8 mouse cellular contexts compared by ENCODE assay signal in the genomic region with DNA sequence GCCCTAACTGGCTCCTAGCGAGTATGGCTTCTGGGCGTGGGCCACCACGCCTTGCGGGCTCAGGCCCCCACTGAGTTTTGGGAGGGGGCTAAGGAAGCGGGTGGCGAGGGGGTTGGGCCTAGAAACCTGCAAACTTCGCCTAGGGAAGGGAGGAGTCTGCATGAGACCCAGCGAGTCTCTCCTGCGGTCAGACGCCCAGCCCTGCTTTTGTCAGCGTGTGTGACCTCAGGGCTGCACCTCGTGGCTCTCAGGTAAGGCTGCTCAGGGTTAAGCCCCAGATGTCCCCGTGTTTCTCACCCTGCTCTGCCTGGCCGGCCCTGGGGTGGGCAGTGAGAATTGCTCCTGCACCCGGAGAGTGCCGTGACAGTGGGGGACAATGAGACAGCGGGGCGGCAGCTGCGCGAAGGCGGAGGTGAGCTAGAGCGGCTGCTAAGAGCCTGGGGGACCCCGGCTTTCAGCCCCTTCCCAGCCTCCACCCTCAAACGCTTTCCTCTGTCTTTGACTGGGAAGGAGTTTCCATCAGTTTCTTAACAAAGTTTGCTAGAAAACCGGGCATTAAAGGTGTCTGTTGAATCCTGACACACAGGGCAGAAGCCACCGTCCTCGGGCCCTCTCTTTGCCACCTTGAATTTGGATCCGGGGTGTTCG. TPM values are rescaled to one million over a fixed set of nuclear protein-coding genes. Genes with fewer than 3 reads are reported as not detected.
DNase-seq lines count a peak whose midpoint lies in the region; ATAC-seq and TF ChIP-seq lines count a peak whose summit lies in the region.

A gene (plus strand): TSS at position 145 of the 648 bp plus-strand sequence.

- no peak for ATAC-seq in kidney, embryonic 16.5 days (ENCODE audit: low FRiP score, low TSS enrichment)
- ATAC-seq in forebrain, embryonic 11.5 days (replicated peaks; ENCODE audit: low FRiP score): 0 out of 2 replicates have a peak, but pooled peaks have one; percentile 28
- 0 out of 2 replicates have a peak, but pooled peaks have one; percentile 8 for ATAC-seq in limb, embryonic 14.5 days (ENCODE audit: low FRiP score, low read depth)
- no peak for ATAC-seq in erythroid progenitor cell, adult 5-6 weeks (replicated peaks; ENCODE audit: low FRiP score, poor library complexity, severe bottlenecking)

- H3K27ac ChIP-seq in kidney, embryonic 16.5 days (ENCODE audit: low read length): no peak within 1 kb of the TSS
- H3K27ac ChIP-seq in forebrain, embryonic 11.5 days (ENCODE audit: low read depth, low read length): no peak within 1 kb of the TSS
- H3K27ac ChIP-seq in limb, embryonic 14.5 days (replicated peaks; ENCODE audit: low read depth, low read length): no peak within 1 kb of the TSS

- DNase-seq in kidney, postnatal 4 days: no peak
- DNase-seq in forebrain, embryonic 11.5 days (ENCODE audit: low spot score): peak; percentile 61
- no peak for DNase-seq in limb, embryonic 14.5 days (ENCODE audit: low spot score)
- DNase-seq in retina, postnatal 1 day: peak; percentile 31
- DNase-seq in layer of hippocampus, adult 11-12 months (ENCODE audit: low spot score): no peak
- DNase-seq in c-Kit-positive CD71-positive TER-119-positive erythroid progenitor cells, embryonic 14.5 days (ENCODE audit: low spot score): no peak

- TF ChIP-seq POLR2A in limb, embryonic 14.5 days (IDR thresholded peaks at IDR 0.05; ENCODE audit: borderline replicate concordance, extremely low read depth, insufficient read depth, insufficient read length): no peak

- H3K9me3 ChIP-seq in kidney, embryonic 16.5 days (ENCODE audit: low read length): no peaks in the 10 kb centered on the region
- H3K9me3 ChIP-seq in forebrain, embryonic 11.5 days (ENCODE audit: control insufficient read depth, low read length): no peaks in the 10 kb centered on the region
- no peaks in the 10 kb centered on the region for H3K9me3 ChIP-seq in limb, embryonic 14.5 days (ENCODE audit: control insufficient read depth, low read length)

- peak within 1 kb of the TSS; percentile 39 for H3K4me3 ChIP-seq in kidney, embryonic 16.5 days (ENCODE audit: low read length)
- H3K4me3 ChIP-seq in forebrain, embryonic 11.5 days (ENCODE audit: low read depth, low read length): peak within 1 kb of the TSS; percentile 22
- H3K4me3 ChIP-seq in limb, embryonic 14.5 days (replicated peaks; ENCODE audit: low read length): peak within 1 kb of the TSS; percentile 37

- peak within 1 kb of the TSS; percentile 60 for H3K9ac ChIP-seq in kidney, embryonic 16.5 days (replicated peaks; ENCODE audit: low read length)
- peak within 1 kb of the TSS; percentile 13; the same call in 1 of the 2 replicates for H3K9ac ChIP-seq in forebrain, embryonic 11.5 days (ENCODE audit: low read length)
- H3K9ac ChIP-seq in limb, embryonic 14.5 days (ENCODE audit: low read depth, low read length, severe bottlenecking): peak within 1 kb of the TSS; percentile 44

- no peaks in the 10 kb centered on the region for H3K36me3 ChIP-seq in kidney, embryonic 16.5 days (ENCODE audit: insufficient read depth, low read length)
- no peaks in the 10 kb centered on the region for H3K36me3 ChIP-seq in forebrain, embryonic 11.5 days (ENCODE audit: control insufficient read depth, insufficient read depth, low read length)
- H3K36me3 ChIP-seq in limb, embryonic 14.5 days (ENCODE audit: control insufficient read depth, insufficient read depth, low read length): no peaks in the 10 kb centered on the region

- H3K4me2 ChIP-seq in kidney, embryonic 16.5 days (replicated peaks; ENCODE audit: low read depth, low read length): peak within 1 kb of the TSS; percentile 55
- peak within 1 kb of the TSS; percentile 61 for H3K4me2 ChIP-seq in forebrain, embryonic 11.5 days (ENCODE audit: low read depth, low read length, severe bottlenecking)
- peak within 1 kb of the TSS; percentile 75 for H3K4me2 ChIP-seq in limb, embryonic 14.5 days (replicated peaks; ENCODE audit: low read depth, low read length, severe bottlenecking)

- H3K27me3 ChIP-seq in kidney, embryonic 16.5 days (ENCODE audit: insufficient read depth, low read length): peaks cover 25% of the 10 kb centered on the region
- peaks cover 28% of the 10 kb centered on the region for H3K27me3 ChIP-seq in forebrain, embryonic 11.5 days (ENCODE audit: control insufficient read depth, insufficient read depth, low read length)
- peaks cover 10% of the 10 kb centered on the region for H3K27me3 ChIP-seq in limb, embryonic 14.5 days (ENCODE audit: control insufficient read depth, insufficient read depth, low read length)

- WGBS in kidney, embryonic 16.5 days: 9% methylated on average over 29 of the region's 29 CpGs
- WGBS in forebrain, embryonic 11.5 days: 2% methylated on average over 29 of the region's 29 CpGs
- 6% methylated on average over 28 of the region's 29 CpGs for WGBS in limb, embryonic 14.5 days

- peaks cover 19% of the 10 kb centered on the region for H3K4me1 ChIP-seq in kidney, embryonic 16.5 days (ENCODE audit: insufficient read depth, low read length)
- peaks cover 3% of the 10 kb centered on the region; the same call in 1 of the 2 replicates for H3K4me1 ChIP-seq in forebrain, embryonic 11.5 days (replicated peaks; ENCODE audit: control insufficient read depth, insufficient read depth, low read length)
- peaks cover 3% of the 10 kb centered on the region; the same call in 1 of the 2 replicates for H3K4me1 ChIP-seq in limb, embryonic 14.5 days (ENCODE audit: control insufficient read depth, insufficient read depth, low read length)

RNA-seq across cellular contexts. Expression of the gene that starts here (rescaled TPM):
- 0.45 and 0.50 TPM in 2 replicates for polyA plus RNA-seq in kidney, embryonic 16.5 days (2015; fragmentation: Nextera tagmentation; extraction: Ambion mirVana)
- polyA plus RNA-seq in forebrain, embryonic 11.5 days (2014; fragmentation: Nextera tagmentation; extraction: Ambion mirVana): 0.19 TPM in 1 of 2 replicates, not detected in the other
- 0.78 and 1.6 TPM in 2 replicates for polyA plus RNA-seq in limb, embryonic 14.5 days (2012; rRNA removed)
- 0.40 and 0.62 TPM in 2 replicates for polyA plus RNA-seq in limb, embryonic 14.5 days (2014; fragmentation: Nextera tagmentation; extraction: Ambion mirVana)
- not detected in 2 replicates for total RNA-seq in erythroid progenitor cell, adult 5-6 weeks (2015; ENCODE audit: low replicate concordance)
- total RNA-seq in erythroid progenitor cell, adult 5-6 weeks (2017; ENCODE audit: low replicate concordance): not detected in 2 replicates

Comparison
In these comparisons a context has a peak if more than half of its experiments do, and no peak if none do; other contexts are left out.
1. Peak in DNase-seq, ATAC-seq, H3K4me3 ChIP-seq, H3K9ac ChIP-seq and H3K4me2 ChIP-seq in forebrain, embryonic 11.5 days; RNA of the gene not detected or under 1 TPM.